Mouse (Mus musculus) embryonic facial prominence, embryonic 12.5 days (tissue): ENCODE measurements around the gene Spaca9. TPM values are rescaled to one million over a fixed set of nuclear protein-coding genes. Genes with fewer than 3 reads are reported as not detected.

Experiments
- ATAC-seq: fragments of 200-750 bp; cut with Nextera tagmentation; 2 replicates; pipeline ENCODE4 v1.8.0; 2017; ENCODE audit not compliant: insufficient number of reproducible peaks, insufficient read depth, low FRiP score, low TSS enrichment
- H3K27ac ChIP-seq: fragments of 300-500 bp; sonication (generic); 2 replicates; pipeline ENCODE4 v1.5.1; 2016; ENCODE audit warnings: mild to moderate bottlenecking
- H3K27me3 ChIP-seq: fragments of 300-500 bp; sonication (generic); 2 replicates; pipeline ENCODE4 v1.6.1; 2016; ENCODE audit warnings: mild to moderate bottlenecking, moderate library complexity
- H3K36me3 ChIP-seq: fragments of 300-500 bp; sonication (generic); 2 replicates; pipeline ENCODE4 v1.6.1; 2016; ENCODE audit warnings: mild to moderate bottlenecking
- H3K4me1 ChIP-seq: fragments of 300-500 bp; sonication (generic); 2 replicates; pipeline ENCODE4 v1.6.1; 2016
- H3K4me2 ChIP-seq: fragments of 300-500 bp; sonication (generic); replicated peaks from 2 replicates; pipeline ENCODE4 v1.6.1; 2016; ENCODE audit warnings: mild to moderate bottlenecking, moderate library complexity
- H3K4me3 ChIP-seq: fragments of 300-500 bp; sonication (generic); 2 replicates; pipeline ENCODE4 v1.5.1; 2016; ENCODE audit warnings: mild to moderate bottlenecking
- H3K9ac ChIP-seq: fragments of 300-500 bp; sonication (generic); 2 replicates; pipeline ENCODE4 v1.6.1; 2016; ENCODE audit warnings: mild to moderate bottlenecking, moderate library complexity
- H3K9me3 ChIP-seq: fragments of 300-500 bp; sonication (generic); 2 replicates; pipeline ENCODE4 v1.6.1; 2016; ENCODE audit warnings: mild to moderate bottlenecking, moderate library complexity
- WGBS: fragments of 180-500 bp; shearing (Covaris S2); methylation state at CpG from one replicate; pipeline ENCODE4 v1.1.7; 2016; 5-methylcytosine and 5-hydroxymethylcytosine counted together
- microRNA-seq: library from miRNA; unstranded; fragments of <30 nt; microRNA quantifications from one replicate; pipeline ENCODE4, GENCODE M21; 2017
- polyA plus RNA-seq: library from polyadenylated mRNA; unstranded; fragments of >200 nt; fragmentation: Nextera tagmentation; extraction: Ambion mirVana; gene quantifications from 2 replicates; pipeline ENCODE4 v1.2.1, GENCODE M21; 2016

Spaca9 gene
- polyA plus RNA-seq, 1 experiment from 2014 or later: 1.0 TPM

GRCm38 (mm10) chr2:28662891-28663290 lies 36.6 kb downstream of the Spaca9 start:
- Histone ChIP-seq H3K36me3 (peaks cover 84% of the 10 kb centered on the region), H3K4me3 (no peak overlapping the region), H3K27me3 (no peaks in the 10 kb centered on the region), H3K9me3 (no peaks in the 10 kb centered on the region), H3K4me2 (no peak overlapping the region), H3K9ac (no peak overlapping the region), H3K4me1 (no peaks in the 10 kb centered on the region), H3K27ac (no peak overlapping the region)
- no peak for ATAC-seq
- 92% methylated on average over 3 of the region's 3 CpGs for WGBS

GRCm38 (mm10) chr2:28656216-28656615 lies 43.3 kb downstream of the Spaca9 start:
- H3K9ac ChIP-seq: no peak overlapping the region
- no peaks in the 10 kb centered on the region for H3K27me3 ChIP-seq
- no peaks in the 10 kb centered on the region for H3K9me3 ChIP-seq
- H3K4me1 ChIP-seq: no peaks in the 10 kb centered on the region
- H3K36me3 ChIP-seq: peaks cover 55% of the 10 kb centered on the region
- H3K4me2 ChIP-seq: no peak overlapping the region
- no peak overlapping the region for H3K27ac ChIP-seq
- H3K4me3 ChIP-seq: no peak overlapping the region
- no peak for ATAC-seq
- 79% methylated on average over 8 of the region's 8 CpGs for WGBS

GRCm38 (mm10) chr2:28654295-28654694 lies 45.2 kb downstream of the Spaca9 start:
- Histone ChIP-seq H3K27me3 (no peaks in the 10 kb centered on the region), H3K4me3 (no peak overlapping the region), H3K36me3 (peaks cover 36% of the 10 kb centered on the region), H3K9ac (no peak overlapping the region), H3K4me1 (no peaks in the 10 kb centered on the region), H3K27ac (no peak overlapping the region), H3K9me3 (no peaks in the 10 kb centered on the region), H3K4me2 (no peak overlapping the region)
- ATAC-seq: no peak
- 79% methylated on average over 2 of the region's 2 CpGs for WGBS

GRCm38 (mm10) chr2:28653351-28653750 lies 46.2 kb downstream of the Spaca9 start:
- no peak for ATAC-seq
- no peak overlapping the region for H3K4me2 ChIP-seq
- no peaks in the 10 kb centered on the region for H3K9me3 ChIP-seq
- H3K9ac ChIP-seq: no peak overlapping the region
- H3K36me3 ChIP-seq: peaks cover 27% of the 10 kb centered on the region
- H3K27me3 ChIP-seq: no peaks in the 10 kb centered on the region
- no peaks in the 10 kb centered on the region for H3K4me1 ChIP-seq
- H3K27ac ChIP-seq: no peak overlapping the region
- WGBS: 94% methylated on average over 7 of the region's 7 CpGs
- no peak overlapping the region for H3K4me3 ChIP-seq

- Histone ChIP-seq H3K4me1 (no peaks in the 10 kb centered on the region), H3K4me3 (no peak overlapping the region), H3K36me3 (peaks cover 11% of the 10 kb centered on the region), H3K27me3 (no peaks in the 10 kb centered on the region), H3K4me2 (no peak overlapping the region), H3K27ac (no peak overlapping the region), H3K9ac (no peak overlapping the region), H3K9me3 (no peaks in the 10 kb centered on the region)
- ATAC-seq: no peak
Measured at GRCm38 (mm10) chr2:28650526-28650925, 49.0 kb downstream of the Spaca9 start.

GRCm38 (mm10) chr2:28643081-28643480 lies 56.4 kb downstream of the Spaca9 start:
- WGBS: 75% methylated on average over 3 of the region's 3 CpGs
- H3K4me3 ChIP-seq: no peak overlapping the region
- H3K4me2 ChIP-seq: no peak overlapping the region
- H3K9ac ChIP-seq: no peak overlapping the region
- H3K27me3 ChIP-seq: no peaks in the 10 kb centered on the region
- peaks cover 19% of the 10 kb centered on the region; the same call in 1 of the 2 replicates for H3K4me1 ChIP-seq
- H3K9me3 ChIP-seq: no peaks in the 10 kb centered on the region
- no peaks in the 10 kb centered on the region for H3K36me3 ChIP-seq
- H3K27ac ChIP-seq: no peak overlapping the region
- ATAC-seq: no peak

Small RNAs within 50 kb of the gene (microRNA-seq; reads per million reads assigned to microRNA genes)
- 0.91 reads per million for gene Mir3088

Other genes with a start within 250 kb of the Spaca9 start
- 0.69 and 1.2 TPM in 2 replicates for gene 1700007K13Rik, start 233.4 kb downstream of the Spaca9 start, polyA plus RNA-seq
- 57.5 and 61.8 TPM in 2 replicates for gene Mrps2, start 231.7 kb downstream of the Spaca9 start, polyA plus RNA-seq
- gene Gbgt1, start 202.8 kb downstream of the Spaca9 start, polyA plus RNA-seq: 0.36 TPM in 1 of 2 replicates, not detected in the other
- gene Gm10134, start 193.6 kb downstream of the Spaca9 start, polyA plus RNA-seq: 0.87 TPM in 1 of 2 replicates, not detected in the other
- 64.1 and 66.1 TPM in 2 replicates for gene Ralgds, start 186.6 kb downstream of the Spaca9 start, polyA plus RNA-seq
- not detected in 2 replicates for gene Cel, start 136.3 kb downstream of the Spaca9 start, polyA plus RNA-seq
- 52.4 and 53.6 TPM in 2 replicates for gene Gtf3c5, start 116.0 kb downstream of the Spaca9 start, polyA plus RNA-seq
- 0.97 and 1.0 TPM in 2 replicates for gene Gfi1b, start 77.7 kb downstream of the Spaca9 start, polyA plus RNA-seq
- gene Tsc1, start 58.5 kb downstream of the Spaca9 start, polyA plus RNA-seq: 25.3 and 26.4 TPM in 2 replicates
- 0.80 and 0.97 TPM in 2 replicates for gene Ak8, start 437 bp upstream of the Spaca9 start, polyA plus RNA-seq
- gene Gtf3c4, start 140.6 kb upstream of the Spaca9 start, polyA plus RNA-seq: 30.3 and 31.1 TPM in 2 replicates
- gene Ddx31, start 140.7 kb upstream of the Spaca9 start, polyA plus RNA-seq: 17.9 and 21.3 TPM in 2 replicates
- 0.29 and 1.5 TPM in 2 replicates for gene Barhl1, start 216.9 kb upstream of the Spaca9 start, polyA plus RNA-seq